Mouse (Mus musculus) spleen, adult 2 months (tissue): ENCODE measurements around the gene Ttbk2.

Source experiments
- CTCF ChIP-seq: fragments of 200-500 bp; IDR thresholded peaks from 2 replicates; pipeline ENCODE4 v1.5.1; 2011; ENCODE audit warnings: mild to moderate bottlenecking, inconsistent platforms; ENCODE audit not compliant: insufficient read depth, insufficient read length, insufficient replicate concordance; ENCODE audit errors: extremely low read depth
- POLR2A ChIP-seq: fragments of 200-500 bp; IDR thresholded peaks from 2 replicates; pipeline ENCODE4 v1.6.1; 2011; ENCODE audit warnings: low read depth, low read length, inconsistent platforms

- TF ChIP-seq CTCF (no peak), POLR2A (no peak)
These were observed 7.7 kb upstream of the Ttbk2 start for GRCm38 (mm10) chr2:120858131-120858530.
